Mouse (Mus musculus) ovary, postnatal 14 days (tissue): ENCODE results near the gene Mllt3.

Experiments
- DNase-seq: peaks from one replicate; pipeline ENCODE4 v3.0.0; 2022; ENCODE audit warnings: low spot score

Mllt3 gene

DNA sequence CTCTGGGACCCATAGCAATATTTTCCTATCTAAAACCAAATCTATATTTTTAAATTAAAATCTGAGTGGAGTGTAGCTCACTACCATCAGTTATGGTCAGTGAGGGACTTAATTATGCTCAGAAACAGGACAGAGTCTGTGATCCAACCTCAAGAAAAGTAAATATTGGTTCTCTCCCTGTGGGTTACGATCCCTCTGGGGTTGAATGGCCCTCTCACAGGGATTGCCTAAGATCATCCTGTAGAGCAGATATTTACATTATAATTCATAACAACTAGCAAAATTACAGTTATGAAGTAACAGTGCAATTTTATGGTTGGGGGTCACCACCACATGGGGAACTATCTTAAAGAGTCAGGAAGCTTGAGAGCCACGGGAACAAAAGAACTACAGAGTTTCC is 152.9 kb downstream of the Mllt3 start:
- no peak for DNase-seq

DNA sequence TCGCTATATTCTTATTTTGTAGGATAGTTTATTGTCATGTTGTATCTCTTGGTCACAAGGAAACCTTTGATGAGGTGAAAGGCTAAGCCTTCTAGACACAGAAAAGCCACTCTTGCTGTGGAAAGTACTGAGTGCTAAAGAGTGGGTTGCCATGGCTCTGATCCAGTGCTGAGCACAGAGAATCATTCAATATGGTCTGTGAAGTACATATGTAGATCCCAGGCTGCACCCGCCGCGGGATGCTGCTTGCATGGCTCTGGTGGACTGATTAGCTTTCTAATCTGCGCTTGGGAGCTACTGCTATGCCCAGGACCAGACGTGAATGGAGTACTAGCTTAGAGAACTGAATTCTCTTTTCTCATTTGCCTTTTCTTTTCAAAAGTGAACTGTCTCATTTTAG is 154.5 kb downstream of the Mllt3 start:
- DNase-seq = no peak

DNA sequence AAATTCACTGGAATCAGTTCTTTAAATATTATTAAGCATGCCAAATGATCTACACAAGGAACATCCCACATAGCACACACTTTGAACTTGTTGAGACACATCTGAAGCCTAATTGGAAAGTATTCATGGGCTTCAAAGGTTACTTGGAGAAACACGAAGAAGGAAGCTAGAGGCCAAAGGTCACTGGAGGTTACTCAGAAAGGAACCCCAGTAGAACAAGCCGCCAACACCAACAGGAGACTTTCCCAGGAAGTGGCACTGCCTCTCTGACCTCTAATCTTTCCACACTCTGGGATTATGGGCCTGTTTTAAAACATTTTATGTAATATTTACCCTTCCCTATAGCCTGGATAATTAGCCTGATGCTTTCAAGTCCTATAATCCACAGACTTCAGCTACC is 162.6 kb downstream of the Mllt3 start:
- no peak for DNase-seq

DNA sequence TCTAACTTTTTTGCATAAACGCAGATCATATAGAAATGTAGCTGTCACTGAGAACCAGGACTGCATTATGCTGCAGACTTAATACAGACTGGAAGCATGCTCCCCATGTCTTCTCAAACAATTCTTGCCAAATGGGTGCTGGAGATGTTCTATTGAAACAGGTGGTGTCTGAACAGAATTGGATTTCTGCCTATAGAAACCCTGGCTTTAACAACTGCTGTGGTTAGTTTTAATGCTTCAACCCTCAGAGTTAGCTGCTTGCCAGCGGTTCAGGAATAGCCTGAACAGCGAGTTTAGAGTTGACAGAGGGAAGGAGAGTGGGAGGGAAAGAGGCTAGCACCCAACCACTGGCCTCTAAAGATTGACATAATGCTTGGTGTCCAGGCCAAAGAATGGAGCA is 166.6 kb downstream of the Mllt3 start:
- DNase-seq = no peak

DNA sequence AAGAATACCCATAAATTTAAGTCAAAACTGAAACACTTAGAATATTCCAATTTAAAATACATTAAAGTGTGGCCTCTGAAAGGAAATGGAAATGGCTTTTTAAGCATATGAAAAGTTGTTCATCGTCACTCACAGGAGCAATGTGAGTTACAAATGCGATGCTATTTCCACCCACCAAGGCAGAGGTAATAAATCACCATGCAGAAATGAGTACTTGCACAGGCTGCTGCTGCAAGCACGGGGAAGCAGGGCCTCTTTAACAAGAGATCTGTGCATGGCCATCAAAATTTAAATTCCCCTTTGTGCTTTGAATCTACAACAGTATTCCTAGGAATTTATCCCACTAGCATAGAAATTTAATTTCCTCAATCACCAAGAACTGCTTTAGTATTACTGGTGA is 167.3 kb downstream of the Mllt3 start:
- no peak for DNase-seq

DNA sequence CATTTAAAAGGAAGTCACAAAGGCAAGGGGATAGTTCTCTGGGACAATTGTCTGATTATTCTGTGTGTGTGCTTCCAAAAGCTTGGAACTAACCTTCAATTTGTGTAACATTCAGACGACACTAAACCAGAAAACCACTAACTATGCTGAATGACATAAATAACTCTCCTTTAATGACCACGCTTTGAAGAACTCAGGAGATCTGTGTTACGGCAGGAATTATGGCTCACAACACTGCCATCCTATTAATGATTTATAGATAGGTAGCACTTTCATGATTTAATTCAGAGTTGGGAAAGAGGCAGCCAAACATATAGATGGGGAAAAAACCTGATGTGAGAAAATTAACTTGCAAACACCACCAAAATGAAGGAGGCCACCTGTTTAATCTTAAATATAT is 168.1 kb downstream of the Mllt3 start:
- no peak for DNase-seq

DNA sequence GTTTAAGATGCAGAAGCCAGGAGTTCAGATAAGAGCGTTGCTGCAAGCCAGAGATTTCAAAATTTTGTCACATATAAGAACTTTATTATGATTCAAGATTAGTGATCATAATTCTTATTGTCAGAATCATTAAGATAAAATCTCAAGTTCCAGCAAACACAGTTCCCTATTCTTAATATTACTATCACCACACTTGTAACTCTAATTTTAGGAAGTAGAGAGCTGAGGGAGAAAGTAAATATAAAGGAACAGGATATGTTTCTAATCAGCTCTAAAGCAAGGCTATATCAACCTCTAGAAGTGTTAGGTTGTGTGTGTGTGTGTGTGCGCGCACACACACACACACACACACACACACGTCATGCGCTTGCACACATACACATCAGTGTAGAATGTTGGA is 170.0 kb downstream of the Mllt3 start:
- DNase-seq = no peak

DNA sequence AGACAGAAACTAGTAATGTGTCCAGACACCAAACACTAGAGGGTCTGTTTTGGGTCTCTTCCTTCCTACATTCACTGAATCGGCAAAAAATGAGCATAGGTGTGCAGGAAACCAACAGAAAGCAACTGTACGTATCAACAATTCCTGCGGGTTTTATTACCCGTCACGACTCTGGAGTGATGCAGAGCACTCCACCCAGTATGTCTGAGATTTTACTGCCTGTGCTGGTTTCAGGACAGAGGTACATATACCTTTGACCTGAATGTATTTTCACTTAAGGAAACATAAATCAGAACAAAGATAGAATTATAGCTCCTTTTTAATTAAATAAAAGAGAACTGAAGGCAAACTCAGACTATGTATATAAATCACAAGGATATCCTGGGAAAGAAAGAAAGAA is 172.4 kb downstream of the Mllt3 start:
- no peak for DNase-seq

DNA sequence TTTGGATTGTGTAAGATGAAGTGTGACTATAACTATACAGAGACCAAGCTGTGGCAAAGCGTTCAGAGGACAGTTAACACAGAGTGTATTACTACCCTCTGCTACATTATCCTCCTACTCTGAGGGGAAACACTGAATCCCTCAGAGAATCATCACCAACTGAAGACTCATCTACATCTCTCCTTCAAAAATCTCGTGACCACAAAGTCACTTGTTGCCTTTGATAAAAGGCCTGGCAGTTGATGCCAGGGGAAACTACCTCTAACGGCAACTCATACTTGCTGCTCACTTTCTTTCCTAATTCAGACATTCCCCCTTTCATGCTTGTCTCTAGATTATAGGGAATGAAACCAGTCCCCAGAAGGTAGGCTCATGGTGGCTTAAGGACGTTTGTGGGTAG is 174.0 kb downstream of the Mllt3 start:
- DNase-seq = no peak

DNA sequence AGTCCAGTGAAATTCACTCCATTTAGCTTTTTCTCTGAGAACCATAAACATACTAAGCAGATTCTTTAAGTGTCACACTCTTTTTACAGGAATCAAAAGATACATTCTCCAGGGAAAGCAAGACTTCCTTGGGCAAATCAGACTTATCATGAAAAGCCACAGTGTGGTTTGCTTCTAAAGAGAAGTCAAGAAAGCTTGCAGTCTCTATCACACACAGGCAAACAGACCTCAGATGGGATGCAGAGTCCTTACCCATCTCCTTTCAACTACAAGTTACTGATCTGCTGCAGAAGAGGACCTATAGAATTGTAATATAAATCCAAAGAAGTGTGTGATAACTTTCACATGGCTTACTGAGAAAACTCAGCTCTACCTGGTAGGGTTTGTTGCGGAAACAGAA is 175.2 kb downstream of the Mllt3 start:
- DNase-seq = no peak

DNA sequence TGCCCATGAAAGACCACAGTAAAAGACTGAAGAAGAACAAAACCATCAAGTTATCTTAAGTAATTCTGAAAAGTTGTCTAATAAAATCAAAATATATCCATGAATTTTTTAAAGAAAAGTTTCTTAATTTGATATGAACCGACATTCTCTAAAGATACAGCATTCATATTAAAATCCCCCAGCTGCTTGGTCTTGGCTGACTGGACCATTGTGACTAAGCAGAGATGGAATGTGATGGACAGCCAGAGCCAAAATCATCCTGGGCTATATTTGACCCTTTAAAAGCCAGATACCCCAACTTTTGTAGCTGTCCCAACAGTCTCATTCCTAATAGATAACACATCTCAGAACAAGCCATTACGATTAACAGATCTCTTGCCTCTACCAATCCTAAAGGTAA is 180.7 kb downstream of the Mllt3 start:
- DNase-seq = no peak

DNA sequence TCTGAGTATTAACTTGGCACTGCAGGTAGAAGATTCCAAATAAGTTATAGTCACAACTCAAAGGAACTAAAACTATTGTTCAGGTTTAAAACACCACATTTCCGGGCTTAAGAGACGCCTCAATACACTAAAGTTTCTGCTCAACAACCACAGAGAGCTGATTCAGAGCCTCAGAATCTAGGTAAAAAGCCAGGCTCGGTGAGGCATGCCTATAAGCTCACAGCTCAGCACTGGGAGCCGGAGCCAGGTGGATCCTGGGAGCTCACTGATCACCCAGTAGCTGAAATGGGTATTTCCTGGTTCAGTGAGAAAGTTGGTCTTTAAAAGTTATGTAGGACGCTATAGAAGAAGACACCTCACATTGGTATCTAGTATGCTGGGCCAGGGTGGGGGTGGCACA is 183.1 kb downstream of the Mllt3 start:
- no peak for DNase-seq

DNA sequence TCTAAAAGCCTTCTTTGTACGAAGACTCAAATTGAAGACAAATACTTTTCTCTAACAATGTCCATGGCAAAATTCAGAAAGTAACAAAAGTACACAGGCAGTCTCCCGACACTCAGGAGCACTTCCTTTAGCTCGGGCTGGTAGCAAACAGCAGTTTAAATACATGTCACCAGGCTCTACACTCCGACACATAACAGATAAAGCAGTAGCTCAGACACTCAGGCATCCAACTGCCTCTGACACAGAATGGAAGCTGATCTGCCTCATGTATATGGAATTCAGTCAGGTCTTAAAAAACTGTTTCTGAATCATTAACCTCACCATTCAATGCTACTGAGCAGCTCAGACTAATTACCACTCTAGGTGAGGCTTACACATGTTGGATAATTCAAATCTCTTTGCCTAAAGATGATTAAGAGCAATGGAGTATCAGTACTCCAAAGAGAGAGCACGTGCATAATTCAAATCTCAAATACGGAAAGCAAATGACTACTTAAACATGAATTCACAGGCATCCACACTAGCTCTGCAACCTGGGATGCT is 188.4 kb downstream of the Mllt3 start:
- DNase-seq = no peak

DNA sequence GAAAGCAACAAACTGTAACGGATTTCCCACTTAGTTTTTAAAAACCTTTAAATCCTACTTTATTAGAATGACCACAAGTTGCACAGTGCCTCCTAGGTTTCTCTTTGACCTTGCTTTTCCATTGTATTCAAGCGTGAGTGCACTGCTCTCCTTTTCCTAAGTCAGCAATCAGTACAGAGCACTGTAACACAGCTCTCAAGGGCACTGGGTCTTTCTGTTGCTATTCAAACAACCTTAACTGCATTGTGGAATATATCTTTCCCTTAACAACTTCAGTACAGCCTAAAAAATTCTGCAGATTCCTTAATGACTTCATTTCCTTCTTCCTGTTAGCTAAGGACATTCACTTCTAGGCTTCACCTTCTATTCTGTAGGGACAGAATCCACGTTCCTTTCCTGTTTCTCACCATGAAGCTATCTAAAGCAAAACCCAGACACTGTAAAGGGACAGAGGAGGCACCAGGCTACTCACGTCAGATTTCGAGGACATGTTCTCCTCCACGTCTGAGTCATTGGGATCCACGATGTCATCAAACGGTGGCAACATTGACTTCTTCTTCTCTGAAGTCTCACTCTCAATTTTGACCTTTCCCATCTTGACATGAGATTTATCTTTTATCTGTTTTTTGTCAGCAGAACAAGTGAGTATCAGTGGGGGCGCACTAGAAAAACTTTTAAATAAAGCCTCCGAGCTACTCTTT is 192.8 kb downstream of the Mllt3 start:
- DNase-seq = no peak

DNA sequence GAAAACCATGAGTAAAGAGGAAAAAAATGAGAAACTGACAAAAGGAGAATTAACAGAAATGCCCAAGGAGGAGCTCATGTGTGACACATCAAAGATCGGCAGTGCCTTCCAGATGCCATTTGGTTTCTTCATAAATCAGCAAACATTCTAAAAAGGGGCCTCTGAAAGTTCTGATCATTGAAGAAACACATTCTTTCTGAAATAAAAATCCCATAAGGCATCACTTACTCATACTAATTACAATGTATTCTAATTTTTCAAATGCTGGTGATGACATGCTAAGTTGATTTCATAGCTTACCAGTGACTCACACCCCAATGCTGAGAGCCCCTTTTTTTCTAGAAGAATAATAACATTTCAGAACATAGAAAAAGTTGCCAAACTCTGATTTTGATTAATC is 194.4 kb downstream of the Mllt3 start:
- DNase-seq = no peak

DNA sequence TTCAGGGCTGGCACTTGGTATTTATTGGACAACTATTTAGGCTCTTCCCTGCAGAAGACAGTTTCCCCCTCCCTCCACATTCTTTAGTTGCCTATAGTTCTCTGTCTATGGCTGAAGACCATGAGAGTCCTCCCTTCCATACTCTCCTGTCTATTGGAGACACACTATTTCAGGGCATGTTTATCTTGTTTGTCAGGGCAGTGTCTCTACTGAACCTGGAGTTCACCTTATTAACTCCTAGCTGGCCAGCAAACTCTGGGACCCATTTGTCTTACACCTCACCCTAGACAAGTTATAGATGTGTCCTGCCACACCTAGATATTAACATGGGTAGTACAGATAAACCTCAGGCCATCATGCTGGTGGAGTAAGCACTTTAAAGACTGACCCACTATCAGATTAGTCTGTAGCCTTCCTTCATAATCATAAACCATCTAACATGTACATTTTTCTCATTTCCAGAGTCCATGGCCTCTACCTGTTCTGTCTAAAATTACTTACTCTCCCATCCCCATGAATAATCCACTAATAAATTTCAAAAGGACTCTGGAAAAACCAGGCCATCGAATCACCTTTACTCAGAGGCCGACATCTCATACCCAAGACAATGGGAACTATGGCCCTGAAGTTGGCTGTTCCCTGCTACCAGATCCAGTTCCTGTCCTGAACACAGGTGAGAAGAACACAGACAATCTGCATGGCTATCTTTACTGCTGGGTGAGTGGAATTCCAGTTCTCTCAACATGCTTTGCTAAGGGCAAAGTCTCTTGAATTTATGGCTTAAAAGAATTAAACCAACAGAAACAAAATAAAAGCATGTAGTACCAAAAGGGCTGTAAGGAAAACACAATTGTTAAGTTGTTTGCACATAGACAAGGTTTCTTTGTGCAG is 195.4 kb downstream of the Mllt3 start:
- DNase-seq = no peak

DNA sequence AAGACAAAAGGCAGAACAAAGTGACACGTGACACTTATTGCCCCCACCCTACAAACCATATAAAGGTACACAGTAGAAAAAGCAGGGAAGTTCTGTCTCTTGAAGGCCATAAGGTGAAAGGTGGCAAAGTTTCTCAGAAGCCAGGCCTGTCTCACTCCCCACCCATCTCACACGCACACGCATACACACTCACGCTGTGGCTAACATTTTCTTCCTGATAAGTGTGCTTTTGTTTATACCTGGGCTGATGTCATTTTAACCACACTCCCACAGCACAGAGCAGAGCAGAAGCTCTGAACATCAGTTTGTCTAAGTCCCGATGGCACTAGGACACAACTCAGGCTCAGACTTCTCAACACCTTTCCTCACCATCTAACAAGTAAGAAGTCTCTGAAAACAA is 196.9 kb downstream of the Mllt3 start:
- DNase-seq = no peak

DNA sequence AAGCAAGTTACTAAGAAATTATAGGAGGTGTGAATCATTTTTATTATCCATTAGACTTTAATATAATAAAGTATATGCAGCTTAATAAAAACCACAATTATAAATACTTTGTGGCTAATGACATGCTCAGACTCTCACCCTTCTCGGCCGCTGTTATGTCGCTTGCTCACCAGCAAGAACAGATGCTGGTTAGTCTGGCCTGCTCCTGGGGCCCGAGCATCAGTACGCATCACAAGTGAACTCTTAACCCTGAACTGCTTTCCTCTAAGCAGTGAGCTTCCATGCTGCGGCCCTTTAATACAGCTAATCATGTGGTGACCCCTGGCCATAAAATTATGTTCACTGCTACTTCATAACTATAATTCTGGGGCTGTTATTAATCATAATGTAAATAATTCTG is 198.0 kb downstream of the Mllt3 start:
- DNase-seq = no peak

DNA sequence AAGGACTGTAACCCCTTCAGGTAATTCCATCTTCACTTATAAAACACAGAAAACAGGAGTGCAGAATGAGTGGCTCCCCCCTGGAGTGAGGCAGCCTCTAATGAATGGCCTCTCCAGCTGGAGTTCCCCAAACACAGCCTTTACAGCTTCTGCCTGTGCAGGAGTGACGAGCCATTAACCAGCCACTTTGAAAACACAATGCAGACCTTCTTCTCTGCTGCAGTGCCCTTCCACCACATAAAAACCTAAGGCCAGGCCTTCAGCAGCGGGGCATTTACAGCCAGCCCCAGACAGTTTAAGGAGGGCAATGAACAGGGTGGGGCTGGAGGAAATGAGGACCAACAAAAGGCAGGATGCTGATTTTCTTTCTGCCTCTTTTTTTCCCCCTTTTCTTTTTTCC is 198.9 kb downstream of the Mllt3 start:
- DNase-seq = no peak

DNA sequence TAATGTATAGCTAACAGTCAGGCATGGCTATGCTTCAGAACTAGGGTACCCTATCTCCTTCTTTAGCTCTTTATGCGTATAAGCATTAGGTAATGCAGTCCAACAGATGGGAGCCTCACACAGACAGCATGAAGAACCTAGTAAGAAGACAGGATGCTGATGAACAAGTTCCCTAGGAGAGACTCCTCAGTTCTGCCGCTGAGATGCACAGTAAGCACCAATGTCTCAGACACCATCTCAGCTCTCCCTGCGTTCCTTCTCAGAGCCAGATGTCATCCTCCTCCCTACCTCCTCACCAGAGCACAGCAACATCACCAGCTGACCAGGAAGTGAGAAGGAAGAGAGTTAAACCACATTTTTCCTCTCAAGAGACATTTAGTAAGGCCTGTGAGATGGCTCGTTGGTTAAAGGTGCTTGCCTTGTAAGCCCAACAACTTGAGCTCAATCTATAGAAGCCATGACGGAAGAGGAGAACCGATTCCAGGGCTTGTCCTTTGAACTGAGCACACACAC is 202.3 kb downstream of the Mllt3 start:
- no peak for DNase-seq

DNA sequence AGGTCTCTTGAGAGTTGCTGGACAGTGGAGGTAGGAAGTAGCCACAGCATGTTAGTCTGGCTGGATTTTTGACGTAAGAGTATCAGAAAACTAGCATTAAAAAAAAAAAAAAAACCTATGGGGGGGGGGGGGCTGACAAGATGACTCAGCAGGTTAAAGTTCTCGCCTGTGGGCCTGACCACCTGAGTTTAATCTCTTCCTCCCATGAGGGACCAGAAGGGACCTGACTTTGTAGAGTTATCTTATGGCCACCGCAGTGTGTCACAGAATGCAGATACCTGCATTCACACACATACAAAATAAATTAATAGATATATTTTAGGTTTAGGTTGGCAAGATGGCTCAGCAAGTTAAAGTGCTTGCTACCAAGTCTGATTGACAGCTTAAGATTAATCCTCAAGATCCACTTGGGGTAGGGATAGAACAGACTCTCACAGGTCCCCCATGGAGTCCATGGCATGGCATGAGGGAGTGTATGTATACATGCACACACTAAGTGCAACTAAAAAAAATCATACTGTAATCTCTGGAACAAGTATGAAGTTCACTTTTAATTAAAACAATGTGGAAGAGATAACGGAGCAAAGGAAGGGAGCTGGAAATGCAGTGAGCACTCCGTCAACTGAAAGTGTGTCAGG is 203.6 kb downstream of the Mllt3 start:
- DNase-seq = no peak

DNA sequence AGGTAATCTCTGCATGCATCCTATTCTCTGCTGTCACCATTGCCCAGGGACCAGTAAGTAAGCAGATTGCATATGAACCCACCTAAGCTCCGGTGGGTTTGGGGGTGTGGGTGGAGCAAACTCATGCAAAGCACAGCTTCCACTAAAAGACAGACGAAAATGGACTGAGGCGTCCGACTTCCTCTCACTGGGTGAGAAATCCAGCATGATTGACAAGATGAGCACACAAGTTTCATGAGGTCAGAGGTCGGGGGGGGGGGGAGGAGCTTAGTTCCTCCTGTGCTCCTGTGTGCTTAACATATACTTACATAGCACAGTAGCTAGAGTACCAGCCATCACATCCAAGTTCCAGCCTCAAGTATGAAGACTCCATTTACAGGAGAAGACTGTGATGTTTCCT is 206.8 kb downstream of the Mllt3 start:
- DNase-seq = no peak

DNA sequence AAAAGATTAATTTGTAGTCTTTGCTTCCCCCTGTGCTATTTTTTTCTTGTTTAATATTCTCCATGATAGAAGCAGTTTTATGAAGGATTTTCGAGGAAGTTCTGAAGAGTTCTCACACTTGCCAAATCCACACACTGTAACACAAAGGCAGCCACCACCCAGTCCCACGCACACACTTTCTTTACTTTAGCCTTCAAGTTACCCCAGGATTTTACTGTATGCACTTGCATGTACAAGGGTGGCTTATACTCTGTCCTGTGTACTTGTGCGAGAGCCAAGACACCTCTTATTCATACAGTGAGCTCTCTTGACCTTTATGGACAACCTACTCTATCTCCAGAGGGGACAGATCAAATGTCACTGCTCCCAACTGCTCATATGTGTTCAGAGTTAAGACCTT is 209.5 kb downstream of the Mllt3 start:
- DNase-seq = no peak
